Mouse (Mus musculus): ENCODE results near the gene Zfp280b.
"Not testable (repeated sequence)": the region's sequence is repeated elsewhere in the genome, so short reads cannot be mapped to it uniquely, and the experiment has no call there.

The Zfp280b gene

GRCm38 (mm10) chr10:76032402-76033118 is at the start of gene Zfp280b:
Gene Zfp280b, plus strand, starts transcription at chr10:76032650.
- DNase-seq, result peak; percentile 93 to 96

- DNase-seq, result no peak
Observed at GRCm38 (mm10) chr10:75990430-75991042, 41.9 kb upstream of the Zfp280b start.

GRCm38 (mm10) chr10:75993616-75994240 is 38.7 kb upstream of the Zfp280b start:
- DNase-seq, result no peak

- DNase-seq, result not testable (repeated sequence)
Observed at GRCm38 (mm10) chr10:75994531-75995210, 37.8 kb upstream of the Zfp280b start.

- no peak for DNase-seq
Observed at GRCm38 (mm10) chr10:75995463-75995862, 37.0 kb upstream of the Zfp280b start.

- no peak for DNase-seq
Observed at GRCm38 (mm10) chr10:75996315-75996714, 36.1 kb upstream of the Zfp280b start.

GRCm38 (mm10) chr10:76001160-76001559 is 31.3 kb upstream of the Zfp280b start:
- no peak for DNase-seq

- no peak for DNase-seq
Observed at GRCm38 (mm10) chr10:76002101-76002521, 30.3 kb upstream of the Zfp280b start.

- no peak for DNase-seq
Observed at GRCm38 (mm10) chr10:76002615-76003014, 29.8 kb upstream of the Zfp280b start.

- no peak for DNase-seq
Observed at GRCm38 (mm10) chr10:76003221-76003620, 29.2 kb upstream of the Zfp280b start.

- DNase-seq, result no peak
Observed at GRCm38 (mm10) chr10:76006385-76006784, 26.1 kb upstream of the Zfp280b start.

GRCm38 (mm10) chr10:76009812-76010211 is 22.6 kb upstream of the Zfp280b start:
- no peak for DNase-seq

GRCm38 (mm10) chr10:76012922-76013321 is 19.5 kb upstream of the Zfp280b start:
- no peak for DNase-seq

- DNase-seq, result no peak
Observed at GRCm38 (mm10) chr10:76016886-76017285, 15.6 kb upstream of the Zfp280b start.

- no peak for DNase-seq
Observed at GRCm38 (mm10) chr10:76021728-76022127, 10.7 kb upstream of the Zfp280b start.

GRCm38 (mm10) chr10:76023921-76024320 is 8.5 kb upstream of the Zfp280b start:
- DNase-seq, result no peak

GRCm38 (mm10) chr10:76025470-76026190 is 6.8 kb upstream of the Zfp280b start:
- DNase-seq, result no peak

- no peak for DNase-seq
Observed at GRCm38 (mm10) chr10:76027127-76028015, 5.1 kb upstream of the Zfp280b start.

GRCm38 (mm10) chr10:76028016-76028366 is 4.5 kb upstream of the Zfp280b start:
- DNase-seq, result no peak

- no peak for DNase-seq
Observed at GRCm38 (mm10) chr10:76028396-76028795, 4.1 kb upstream of the Zfp280b start.

GRCm38 (mm10) chr10:76029276-76029675 is 3.2 kb upstream of the Zfp280b start:
- DNase-seq, result no peak

GRCm38 (mm10) chr10:76030496-76030895 is 2.0 kb upstream of the Zfp280b start:
- no peak for DNase-seq

Data from lung, adult 18-20 months (tissue).